Mouse (Mus musculus) CH12.LX (cell line): ENCODE measurements around the gene Sh3bp5. TPM values are rescaled to one million over a fixed set of nuclear protein-coding genes. Genes with fewer than 3 reads are reported as not detected.
A peak's percentile ranks its signal among the peaks of the same experiment; 100 is the strongest.

ENCODE experiments used
- DNase-seq: peaks from one replicate; pipeline ENCODE4 v3.0.0-alpha.2; 2013; ENCODE audit errors: extremely low read depth
- H3K27ac ChIP-seq: 2 replicates; pipeline ENCODE4 v1.5.1; 2012; ENCODE audit warnings: low read depth, mild to moderate bottlenecking, control low read depth, moderate library complexity; ENCODE audit not compliant: insufficient read depth
- H3K27me3 ChIP-seq: replicated peaks from 2 replicates; pipeline ENCODE3; 2012; ENCODE audit warnings: inconsistent platforms
- H3K36me3 ChIP-seq, 2 experiments: replicated peaks in 1 of 2; 2 replicates each; pipeline versions ENCODE3 to v1.6.1; 2012; ENCODE audit warnings: inconsistent platforms in 1 of 2, low read length in 1 of 2, mild to moderate bottlenecking in 1 of 2, mixed read lengths in 1 of 2, moderate library complexity in 1 of 2; ENCODE audit not compliant: control insufficient read depth in 1 of 2, insufficient read depth in 1 of 2
- H3K4me1 ChIP-seq, 2 experiments: 2 replicates each; pipeline ENCODE4 v1.6.1; 2012; ENCODE audit warnings: inconsistent platforms in 1 of 2, moderate library complexity in 1 of 2; ENCODE audit not compliant: insufficient read depth in 2 of 2, control insufficient read depth in 1 of 2
- H3K4me2 ChIP-seq: 2 replicates; pipeline ENCODE4 v1.6.1; 2012; ENCODE audit warnings: low read depth, mild to moderate bottlenecking, control low read depth; ENCODE audit not compliant: poor library complexity, insufficient read depth, severe bottlenecking
- H3K4me3 ChIP-seq, 3 experiments: fragments of 150-350 bp in 1 of 3; sonication (generic) in 1 of 3; replicated peaks in 1 of 3; 2 replicates each; pipeline versions ENCODE3 to v1.5.1; 2011 to 2012; ENCODE audit warnings: low read depth in 2 of 3, low read length in 2 of 3, mild to moderate bottlenecking in 2 of 3, moderate library complexity in 2 of 3, control low read depth in 1 of 3, improper control_type of control experiment in 1 of 3, inconsistent platforms in 1 of 3, mixed read lengths in 1 of 3; ENCODE audit not compliant: poor library complexity in 1 of 3
- H3K79me2 ChIP-seq: replicated peaks from 2 replicates; pipeline ENCODE4 v1.6.1; 2012; ENCODE audit warnings: mild to moderate bottlenecking, moderate library complexity; ENCODE audit not compliant: control insufficient read depth, poor library complexity, insufficient read depth, severe bottlenecking; ENCODE audit errors: extremely low read depth
- H3K9ac ChIP-seq: 2 replicates; pipeline ENCODE4 v1.6.1; 2012; ENCODE audit warnings: low read depth, mild to moderate bottlenecking, control low read depth, moderate library complexity; ENCODE audit not compliant: insufficient read depth
- H3K9me3 ChIP-seq: replicated peaks from 2 replicates; pipeline ENCODE3; 2012; ENCODE audit warnings: low read length, inconsistent platforms, mixed read lengths
- BHLHE40 ChIP-seq: IDR thresholded peaks from 2 replicates; pipeline ENCODE4 v1.6.1; 2011; ENCODE audit warnings: mild to moderate bottlenecking, low read depth, low read length, improper control_type of control experiment
- CHD1 ChIP-seq: IDR thresholded peaks from 2 replicates; pipeline ENCODE4 v1.6.1; 2012; ENCODE audit warnings: low read depth, low read length, improper control_type of control experiment, inconsistent platforms
- CHD2 ChIP-seq: IDR thresholded peaks from 2 replicates; pipeline ENCODE4 v1.6.1; 2011; ENCODE audit warnings: low read length, improper control_type of control experiment
- CTCF ChIP-seq, 2 experiments: IDR thresholded peaks in 1 of 2; conservative IDR thresholded peaks in 1 of 2; 2 replicates each; pipeline ENCODE4 v1.5.1; 2011 to 2012; ENCODE audit warnings: low read depth in 2 of 2, low read length in 2 of 2, improper control_type of control experiment in 1 of 2, inconsistent platforms in 1 of 2, mild to moderate bottlenecking in 1 of 2, moderate library complexity in 1 of 2
- E2F4 ChIP-seq: IDR thresholded peaks from 2 replicates; pipeline ENCODE4 v1.6.1; 2011; ENCODE audit warnings: low read depth, low read length, improper control_type of control experiment; ENCODE audit not compliant: insufficient replicate concordance
- ELF1 ChIP-seq: IDR thresholded peaks from 2 replicates; pipeline ENCODE4 v1.6.1; 2014; ENCODE audit warnings: low read depth, mild to moderate bottlenecking, inconsistent platforms, low read length, improper control_type of control experiment
- EP300 ChIP-seq: IDR thresholded peaks from 2 replicates; pipeline ENCODE4 v1.6.1; 2011; ENCODE audit warnings: low read length, improper control_type of control experiment
- ETS1 ChIP-seq: conservative IDR thresholded peaks from 2 replicates; pipeline ENCODE4 v1.6.1; 2012; ENCODE audit warnings: low read depth, mild to moderate bottlenecking, inconsistent platforms, low read length, improper control_type of control experiment, moderate library complexity
- GABPA ChIP-seq: IDR thresholded peaks from 2 replicates; pipeline ENCODE4 v1.6.1; 2012; ENCODE audit warnings: low read depth, low read length, improper control_type of control experiment, inconsistent platforms; ENCODE audit not compliant: insufficient replicate concordance
- HCFC1 ChIP-seq: IDR thresholded peaks from 2 replicates; pipeline ENCODE4 v1.6.1; 2012; ENCODE audit warnings: low read depth, mild to moderate bottlenecking, inconsistent platforms, low read length, improper control_type of control experiment
- IRF4 ChIP-seq: IDR thresholded peaks from 2 replicates; pipeline ENCODE4 v1.6.1; 2014; ENCODE audit warnings: low read depth, mild to moderate bottlenecking, inconsistent platforms, low read length, improper control_type of control experiment
- JUND ChIP-seq: conservative IDR thresholded peaks from 2 replicates; pipeline ENCODE4 v1.6.1; 2011; ENCODE audit warnings: low read depth, low read length, improper control_type of control experiment
- MAFK ChIP-seq: IDR thresholded peaks from 2 replicates; pipeline ENCODE4 v1.6.1; 2011; ENCODE audit warnings: low read length, improper control_type of control experiment; ENCODE audit not compliant: insufficient replicate concordance
- MAZ ChIP-seq: IDR thresholded peaks from 2 replicates; pipeline ENCODE4 v1.6.1; 2012; ENCODE audit warnings: low read depth, mild to moderate bottlenecking, inconsistent platforms, low read length, improper control_type of control experiment, moderate library complexity
- MEF2A ChIP-seq: IDR thresholded peaks from 2 replicates; pipeline ENCODE4 v1.6.1; 2014; ENCODE audit warnings: low read depth, mild to moderate bottlenecking, inconsistent platforms, low read length, improper control_type of control experiment, borderline replicate concordance
- MXI1 ChIP-seq: IDR thresholded peaks from 2 replicates; pipeline ENCODE4 v1.6.1; 2011; ENCODE audit warnings: mild to moderate bottlenecking, low read depth, low read length, improper control_type of control experiment
- MYC ChIP-seq: IDR thresholded peaks from 2 replicates; pipeline ENCODE4 v1.6.1; 2011; ENCODE audit warnings: low read depth, mild to moderate bottlenecking, improper control_type of control experiment, low read length
- NELFE ChIP-seq: IDR thresholded peaks from 2 replicates; pipeline ENCODE4 v1.6.1; 2011; ENCODE audit warnings: low read depth, low read length, improper control_type of control experiment
- PAX5 ChIP-seq: IDR thresholded peaks from 2 replicates; pipeline ENCODE4 v1.6.1; 2012; ENCODE audit warnings: low read length, inconsistent platforms, mixed read lengths
- POLR2A ChIP-seq: IDR thresholded peaks from 2 replicates; pipeline ENCODE4 v1.6.1; 2011; ENCODE audit warnings: low read depth, mild to moderate bottlenecking, improper control_type of control experiment, low read length
- POLR2AphosphoS2 ChIP-seq: IDR thresholded peaks from 2 replicates; pipeline ENCODE4 v1.6.1; 2011; ENCODE audit warnings: low read depth, low read length, improper control_type of control experiment
- RAD21 ChIP-seq: IDR thresholded peaks from 2 replicates; pipeline ENCODE4 v1.6.1; 2011; ENCODE audit warnings: low read depth, mild to moderate bottlenecking, low read length, improper control_type of control experiment, moderate library complexity
- RCOR1 ChIP-seq: conservative IDR thresholded peaks from 2 replicates; pipeline ENCODE4 v1.6.1; 2012; ENCODE audit warnings: low read depth, mild to moderate bottlenecking, inconsistent platforms, low read length, improper control_type of control experiment
- SIN3A ChIP-seq: IDR thresholded peaks from 2 replicates; pipeline ENCODE4 v1.6.1; 2012; ENCODE audit warnings: low read length, improper control_type of control experiment, inconsistent platforms
- SMC3 ChIP-seq: IDR thresholded peaks from 2 replicates; pipeline ENCODE4 v1.6.1; 2011; ENCODE audit warnings: low read depth, low read length, improper control_type of control experiment
- TBP ChIP-seq: conservative IDR thresholded peaks from 2 replicates; pipeline ENCODE4 v1.6.1; 2011; ENCODE audit warnings: low read depth, low read length, improper control_type of control experiment
- TCF12 ChIP-seq: IDR thresholded peaks from 2 replicates; pipeline ENCODE4 v1.6.1; 2014; ENCODE audit warnings: low read depth, mild to moderate bottlenecking, inconsistent platforms, low read length, improper control_type of control experiment
- USF1 ChIP-seq: IDR thresholded peaks from 2 replicates; pipeline ENCODE4 v1.6.1; 2014; ENCODE audit warnings: low read depth, mild to moderate bottlenecking, inconsistent platforms, low read length, improper control_type of control experiment
- ZC3H11A ChIP-seq: IDR thresholded peaks from 2 replicates; pipeline ENCODE4 v1.6.1; 2012; ENCODE audit warnings: low read depth, mild to moderate bottlenecking, inconsistent platforms, low read length, improper control_type of control experiment
- ZKSCAN1 ChIP-seq: IDR thresholded peaks from 2 replicates; pipeline ENCODE4 v1.6.1; 2012; ENCODE audit warnings: low read depth, inconsistent platforms, low read length, improper control_type of control experiment, borderline replicate concordance
- ZMIZ1 ChIP-seq: IDR thresholded peaks from 2 replicates; pipeline ENCODE4 v1.6.1; 2012; ENCODE audit warnings: low read depth, mild to moderate bottlenecking, inconsistent platforms, low read length, improper control_type of control experiment
- ZNF384 ChIP-seq: IDR thresholded peaks from 2 replicates; pipeline ENCODE4 v1.6.1; 2012; ENCODE audit warnings: low read depth, low read length, improper control_type of control experiment, inconsistent platforms
- dilution Hi-C: fragments of 300-500 bp; cut with MboI; formaldehyde crosslinking; loops from 2 replicates; pipeline ENCODE4 v1.14.3; 2020; ENCODE audit warnings: low sequenced_read_pairs; ENCODE audit not compliant: extremely low pct_unique_long_range_greater_than_20kb, extremely low pct_ligation_motif_present
- in situ Hi-C: fragments of 300-500 bp; cut with MboI; formaldehyde crosslinking; loops from 3 replicates; pipeline ENCODE4 v1.14.3; 2019; ENCODE audit warnings: low sequenced_read_pairs, low pct_ligation_motif_present, low pct_unique_long_range_greater_than_20kb, mixed read lengths
- polyA plus RNA-seq: library from polyadenylated mRNA; unstranded; fragments of >175 nt; gene quantifications from 2 replicates; pipeline ENCODE4 v1.2.1, GENCODE M21; 2012; ENCODE audit warnings: low read depth; ENCODE audit not compliant: insufficient read length
- total RNA-seq, 2 experiments: library from RNA; depleted of rRNA; stranded (reverse); fragments of 300-350 nt in 1 of 2; fragments of >200 nt in 1 of 2; gene quantifications; 2 replicates each; pipeline ENCODE4 v1.2.3; 2012 to 2014

The Sh3bp5 gene
- total and polyA plus RNA-seq, 3 experiments: 57.4 to 158 (median 64.6) TPM

- H3K27ac ChIP-seq: peak overlapping the region; percentile 23; the same call in 1 of the 2 replicates
- H3K4me3 ChIP-seq: no peak overlapping the region
- H3K79me2 ChIP-seq: peaks cover 53% of the 10 kb centered on the region
- dilution Hi-C loops: no loop called here
- no peak for TF ChIP-seq JUND
- TF ChIP-seq ZMIZ1: no peak
- TF ChIP-seq ZC3H11A: no peak
- TF ChIP-seq SMC3: no peak
- TF ChIP-seq CTCF (conservative IDR thresholded peaks at IDR 0.05 in 1 of 2, IDR thresholded peaks at IDR 0.05 in 1 of 2; ENCODE audit: low read depth in 2 of 2, low read length in 2 of 2): no peak
- TF ChIP-seq, all 38 proteins: peak for 0
- Histone ChIP-seq H3K4me2 (no peak overlapping the region), H3K36me3 (peaks cover 44 to 95% of the 10 kb centered on the region in 2 experiments), H3K9ac (no peak overlapping the region), H3K4me1 (peaks cover 71 to 99% of the 10 kb centered on the region in 2 experiments), H3K27me3 (no peaks in the 10 kb centered on the region), H3K9me3 (no peaks in the 10 kb centered on the region)
- in situ Hi-C loops: no loop called here
- DNase-seq: no peak
These were observed 32.3 kb downstream of the Sh3bp5 start for GRCm38 (mm10) chr14:31403556-31403955.

- H3K4me3 ChIP-seq: no peak overlapping the region
- dilution Hi-C loops (no loop called here), in situ Hi-C loops (no loop called here)
- no peaks in the 10 kb centered on the region for H3K27me3 ChIP-seq
- 0 out of 2 replicates have a peak overlapping the region, but pooled peaks have one; percentile 22 for H3K9ac ChIP-seq
- H3K9me3 ChIP-seq: no peaks in the 10 kb centered on the region
- H3K27ac ChIP-seq: peak overlapping the region; percentile 77
- peak; percentile 72 for DNase-seq
- peaks cover 69 to 99% of the 10 kb centered on the region in 2 experiments for H3K4me1 ChIP-seq
- H3K79me2 ChIP-seq: peaks cover 48% of the 10 kb centered on the region
- peak overlapping the region; percentile 51 for H3K4me2 ChIP-seq
- H3K36me3 ChIP-seq: peaks cover 43 to 95% of the 10 kb centered on the region in 2 experiments
- TF ChIP-seq GABPA (no peak), JUND (peak; percentile 23; the same call in 1 of the 2 replicates), NELFE (no peak), TCF12 (peak; percentile 65; the same call in 1 of the 2 replicates), ZC3H11A (no peak), POLR2A (peak; percentile 39; the same call in 1 of the 2 replicates), ZKSCAN1 (no peak), RCOR1 (no peak), MYC (peak; percentile 66; the same call in 1 of the 2 replicates), CTCF (conservative IDR thresholded peaks at IDR 0.05 in 1 of 2, IDR thresholded peaks at IDR 0.05 in 1 of 2; ENCODE audit: low read depth in 2 of 2, low read length in 2 of 2) (no peak), E2F4 (no peak), MAZ (peak; percentile 45; the same call in 1 of the 2 replicates), ZNF384 (no peak), HCFC1 (no peak), MEF2A (peak; percentile 64; the same call in 1 of the 2 replicates), BHLHE40 (peak; percentile 74), RAD21 (no peak; the same call in 1 of the 2 replicates), TBP (no peak), USF1 (no peak), SIN3A (no peak; the same call in 1 of the 2 replicates), ELF1 (0 out of 2 replicates have a peak, but pooled peaks have one; percentile 14), EP300 (peak; percentile 78), CHD1 (no peak), PAX5 (no peak), ETS1 (peak; percentile 73), ZMIZ1 (no peak), SMC3 (no peak), CHD2 (no peak), MXI1 (0 out of 2 replicates have a peak, but pooled peaks have one; percentile 1), IRF4 (peak; percentile 48; the same call in 1 of the 2 replicates), MAFK (peak; percentile 53; the same call in 1 of the 2 replicates), POLR2AphosphoS2 (no peak)
These were observed 33.2 kb downstream of the Sh3bp5 start for GRCm38 (mm10) chr14:31402693-31403092.
